Mouse (Mus musculus): ENCODE measurements around the gene Tuba8. TPM values are rescaled to one million over a fixed set of nuclear protein-coding genes. Genes with fewer than 3 reads are reported as not detected.
A peak's percentile ranks its signal among the peaks of the same experiment; 100 is the strongest.

Gene Tuba8
- total and polyA plus RNA-seq, 3 experiments, result 1.4 to 1.6 TPM; not detected in 1

DNA sequence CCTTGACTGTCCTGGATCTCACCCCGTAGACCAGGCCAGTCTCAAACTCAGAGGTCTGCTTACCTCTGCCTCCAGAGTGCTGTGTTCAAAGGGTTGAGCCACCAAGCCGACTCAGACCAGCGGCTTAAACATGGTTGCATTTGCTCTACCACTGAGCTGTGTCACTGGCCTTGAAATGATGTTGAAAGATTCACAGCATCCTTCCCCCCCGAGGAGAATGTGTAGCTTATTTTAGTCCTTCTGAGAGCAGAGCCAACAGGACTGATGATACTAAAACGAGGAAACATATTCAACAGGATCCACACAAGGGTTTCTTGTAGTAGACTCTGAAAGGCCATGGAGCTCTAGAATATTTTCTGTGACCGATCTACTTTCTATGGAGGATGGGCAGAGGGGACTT, 5.4 kb downstream of the Tuba8 start:
- Histone ChIP-seq H3K9ac (ENCODE audit: control insufficient read depth, low read depth, low read length, poor library complexity, severe bottlenecking) (no peak overlapping the region), H3K4me3 (ENCODE audit: control insufficient read depth in 1 of 2, insufficient read depth in 1 of 2, low read depth in 2 of 2, low read length in 2 of 2) (no peak overlapping the region), H3K27ac (ENCODE audit: control insufficient read depth, low read depth, low read length) (peak overlapping the region; percentile 58; the same call in 1 of the 2 replicates), H3K27me3 (ENCODE audit: control insufficient read depth in 1 of 2, insufficient read depth in 2 of 2, low read length in 2 of 2) (no peaks in the 10 kb centered on the region), H3K36me3 (ENCODE audit: control insufficient read depth in 1 of 2, insufficient read depth in 2 of 2, low read length in 2 of 2) (peaks cover 0 to 24% of the 10 kb centered on the region in 2 experiments; a peak in 2 of 4 replicates), H3K4me1 (ENCODE audit: control insufficient read depth in 1 of 2, insufficient read depth in 2 of 2, low read length in 2 of 2) (peaks cover 6 to 29% of the 10 kb centered on the region in 2 experiments), H3K9me3 (replicated peaks; ENCODE audit: insufficient read depth, low read length) (no peaks in the 10 kb centered on the region), H3K79me2 (ENCODE audit: control insufficient read depth, insufficient read depth, low read length, poor library complexity) (no peaks in the 10 kb centered on the region)
- DNase-seq (ENCODE audit: low read depth, low spot score), result no peak
- TF ChIP-seq JUND (IDR thresholded peaks at IDR 0.05; ENCODE audit: low read depth, low read length) (no peak), SIN3A (IDR thresholded peaks at IDR 0.05; ENCODE audit: low read length) (no peak), MYB (IDR thresholded peaks at IDR 0.05; ENCODE audit: low read depth, low read length) (no peak), MAFK (IDR thresholded peaks at IDR 0.05; ENCODE audit: borderline replicate concordance, low read depth, low read length) (no peak), POLR2A (IDR thresholded peaks at IDR 0.05; ENCODE audit: control insufficient read depth in 1 of 2, insufficient read depth in 1 of 2, low read depth in 1 of 2, low read length in 2 of 2, poor library complexity in 1 of 2) (no peak), GABPA (IDR thresholded peaks at IDR 0.05; ENCODE audit: low read depth, low read length) (no peak), CTCF (IDR thresholded peaks at IDR 0.05 in 2 of 3, conservative IDR thresholded peaks at IDR 0.05 in 1 of 3; ENCODE audit: control insufficient read depth in 1 of 3, insufficient read depth in 1 of 3, low read depth in 2 of 3, low read length in 3 of 3, poor library complexity in 1 of 3, severe bottlenecking in 1 of 3) (no peak), TBP (IDR thresholded peaks at IDR 0.05; ENCODE audit: low read depth, low read length) (no peak), MYC (IDR thresholded peaks at IDR 0.05; ENCODE audit: low read depth, low read length) (no peak)

DNA sequence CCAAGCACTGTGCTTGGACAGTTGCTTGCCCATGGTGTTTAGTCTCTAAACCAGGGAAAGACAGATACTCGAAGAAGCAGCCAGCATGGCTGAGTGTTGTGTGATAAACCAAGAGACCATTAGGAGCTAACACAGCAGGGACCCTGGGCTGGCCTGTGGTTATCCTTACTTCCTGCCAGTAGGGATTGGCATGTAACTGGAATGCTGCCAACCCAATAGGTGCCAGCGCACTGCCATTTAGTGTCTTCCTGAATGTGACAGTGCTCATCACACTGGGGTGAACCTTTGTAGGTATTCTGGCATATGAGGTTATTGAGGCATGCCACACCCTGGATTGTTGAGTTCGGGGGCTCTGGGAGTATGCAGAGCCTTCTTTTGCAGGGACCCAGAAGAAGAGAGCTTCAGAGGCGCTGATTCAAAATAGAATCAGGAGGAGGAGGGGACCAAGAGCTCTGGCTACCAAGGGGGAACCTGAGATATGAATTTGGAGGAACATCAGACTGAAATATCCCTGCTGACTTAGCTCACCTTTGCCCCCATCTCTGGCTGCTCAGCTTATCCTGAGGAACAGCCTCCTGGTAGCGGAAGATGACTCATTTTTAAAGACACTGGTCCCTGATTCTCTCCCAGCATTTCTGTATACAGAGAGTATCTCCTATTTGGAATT, 6.2 kb downstream of the Tuba8 start:
- Histone ChIP-seq H3K4me1 (ENCODE audit: control insufficient read depth in 1 of 2, insufficient read depth in 2 of 2, low read length in 2 of 2) (peaks cover 6 to 29% of the 10 kb centered on the region in 2 experiments), H3K27ac (ENCODE audit: control insufficient read depth, low read depth, low read length) (no peak overlapping the region), H3K9me3 (replicated peaks; ENCODE audit: insufficient read depth, low read length) (no peaks in the 10 kb centered on the region), H3K9ac (ENCODE audit: control insufficient read depth, low read depth, low read length, poor library complexity, severe bottlenecking) (no peak overlapping the region), H3K36me3 (ENCODE audit: control insufficient read depth in 1 of 2, insufficient read depth in 2 of 2, low read length in 2 of 2) (peaks cover 0 to 24% of the 10 kb centered on the region in 2 experiments; a peak in 2 of 4 replicates), H3K79me2 (ENCODE audit: control insufficient read depth, insufficient read depth, low read length, poor library complexity) (no peaks in the 10 kb centered on the region), H3K4me3 (ENCODE audit: control insufficient read depth in 1 of 2, insufficient read depth in 1 of 2, low read depth in 2 of 2, low read length in 2 of 2) (no peak overlapping the region), H3K27me3 (ENCODE audit: control insufficient read depth in 1 of 2, insufficient read depth in 2 of 2, low read length in 2 of 2) (no peaks in the 10 kb centered on the region)
- TF ChIP-seq CHD1 (IDR thresholded peaks at IDR 0.05; ENCODE audit: low read depth, low read length), result no peak
- TF ChIP-seq GABPA (IDR thresholded peaks at IDR 0.05; ENCODE audit: low read depth, low read length), result no peak
- no peak for TF ChIP-seq CHD2 (IDR thresholded peaks at IDR 0.05; ENCODE audit: low read length)
- no peak for TF ChIP-seq ZC3H11A (IDR thresholded peaks at IDR 0.05; ENCODE audit: low read depth, low read length)
- TF ChIP-seq ELF1 (IDR thresholded peaks at IDR 0.05; ENCODE audit: low read depth, low read length), result no peak
- no peak for TF ChIP-seq TBP (IDR thresholded peaks at IDR 0.05; ENCODE audit: low read depth, low read length)
- no peak for DNase-seq (ENCODE audit: low read depth, low spot score)

DNA sequence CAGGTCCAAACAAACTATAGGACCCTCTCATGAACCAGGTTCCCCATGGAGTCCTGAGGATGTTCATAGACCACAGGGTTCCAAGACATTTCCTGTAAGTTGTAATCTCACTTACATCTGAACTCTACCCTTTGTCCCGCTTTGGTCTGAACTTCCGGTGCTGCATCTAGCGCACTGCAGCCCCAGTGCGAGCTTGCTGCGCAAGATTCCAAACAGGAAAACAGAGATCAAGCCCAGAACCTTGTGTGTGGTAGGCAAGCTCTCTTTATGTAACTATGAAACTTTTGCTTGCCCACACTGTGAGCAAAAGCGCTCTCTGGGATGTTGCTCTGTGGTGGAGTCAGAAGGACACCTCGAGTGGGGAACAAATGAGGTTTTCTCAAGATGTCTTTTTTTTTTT, 7.5 kb downstream of the Tuba8 start:
- Histone ChIP-seq H3K27me3 (ENCODE audit: control insufficient read depth in 1 of 2, insufficient read depth in 2 of 2, low read length in 2 of 2) (no peaks in the 10 kb centered on the region), H3K79me2 (ENCODE audit: control insufficient read depth, insufficient read depth, low read length, poor library complexity) (no peaks in the 10 kb centered on the region), H3K9me3 (replicated peaks; ENCODE audit: insufficient read depth, low read length) (no peaks in the 10 kb centered on the region), H3K4me1 (ENCODE audit: control insufficient read depth in 1 of 2, insufficient read depth in 2 of 2, low read length in 2 of 2) (peaks cover 6 to 29% of the 10 kb centered on the region in 2 experiments), H3K27ac (ENCODE audit: control insufficient read depth, low read depth, low read length) (no peak overlapping the region), H3K4me3 (ENCODE audit: control insufficient read depth in 1 of 2, insufficient read depth in 1 of 2, low read depth in 2 of 2, low read length in 2 of 2) (no peak overlapping the region), H3K9ac (ENCODE audit: control insufficient read depth, low read depth, low read length, poor library complexity, severe bottlenecking) (no peak overlapping the region), H3K36me3 (ENCODE audit: control insufficient read depth in 1 of 2, insufficient read depth in 2 of 2, low read length in 2 of 2) (peaks cover 0 to 24% of the 10 kb centered on the region in 2 experiments; a peak in 2 of 4 replicates)
- TF ChIP-seq EP300 (IDR thresholded peaks at IDR 0.05; ENCODE audit: low read depth in 1 of 2, low read length in 2 of 2), result no peak
- TF ChIP-seq ELF1 (IDR thresholded peaks at IDR 0.05; ENCODE audit: low read depth, low read length), result no peak
- no peak for TF ChIP-seq UBTF (IDR thresholded peaks at IDR 0.05; ENCODE audit: borderline replicate concordance, insufficient read depth, low read depth, low read length)
- no peak for TF ChIP-seq TAL1 (IDR thresholded peaks at IDR 0.05; ENCODE audit: low read length)
- no peak for TF ChIP-seq ZC3H11A (IDR thresholded peaks at IDR 0.05; ENCODE audit: low read depth, low read length)
- no peak for TF ChIP-seq HCFC1 (IDR thresholded peaks at IDR 0.05; ENCODE audit: low read depth, low read length)
- no peak for TF ChIP-seq USF2 (IDR thresholded peaks at IDR 0.05; ENCODE audit: borderline replicate concordance in 1 of 2, insufficient read depth in 1 of 2, low read depth in 1 of 2, low read length in 2 of 2)
- no peak for TF ChIP-seq GATA1 (IDR thresholded peaks at IDR 0.05; ENCODE audit: low read depth, low read length)
- no peak for TF ChIP-seq RCOR1 (IDR thresholded peaks at IDR 0.05; ENCODE audit: low read depth, low read length)
- no peak for TF ChIP-seq RAD21 (IDR thresholded peaks at IDR 0.05; ENCODE audit: low read depth, low read length)
- TF ChIP-seq MYB (IDR thresholded peaks at IDR 0.05; ENCODE audit: low read depth, low read length), result no peak
- TF ChIP-seq CHD1 (IDR thresholded peaks at IDR 0.05; ENCODE audit: low read depth, low read length), result no peak
- no peak for TF ChIP-seq MYC (IDR thresholded peaks at IDR 0.05; ENCODE audit: low read depth, low read length)
- no peak for DNase-seq (ENCODE audit: low read depth, low spot score)

Measured in MEL (cell line).